8 mouse cellular contexts compared by ENCODE assay signal in genomic region chr7:131559986-131560696, GRCm38 (mm10). TPM values are rescaled to one million over a fixed set of nuclear protein-coding genes. Genes with fewer than 3 reads are reported as not detected.
A peak's percentile ranks its signal among the peaks of the same experiment; 100 is the strongest.
DNase-seq lines count a peak whose midpoint lies in the region; ATAC-seq and TF ChIP-seq lines count a peak whose summit lies in the region.

TSS of gene Bub3 (plus strand) at chr7:131560222.

- peak; percentile 96 for ATAC-seq in cerebellum, adult (ENCODE audit: insufficient number of reproducible peaks, low FRiP score, low TSS enrichment)
- ATAC-seq in forebrain, embryonic 13.5 days: peak; percentile 97
- peak; percentile 93 for ATAC-seq in liver, postnatal 0 days
- peak; percentile 94 for ATAC-seq in neural tube, embryonic 14.5 days (ENCODE audit: low read depth)

- no peaks in the 10 kb centered on the region for H3K9me3 ChIP-seq in ES-Bruce4 (replicated peaks; ENCODE audit: control insufficient read depth, insufficient read depth, low read length, poor library complexity, severe bottlenecking)
- no peaks in the 10 kb centered on the region for H3K9me3 ChIP-seq in forebrain, embryonic 13.5 days (replicated peaks)
- no peaks in the 10 kb centered on the region for H3K9me3 ChIP-seq in liver, postnatal 0 days (ENCODE audit: low read length)
- H3K9me3 ChIP-seq in neural tube, embryonic 14.5 days (ENCODE audit: control insufficient read depth, low read length): no peaks in the 10 kb centered on the region

- H3K4me3 ChIP-seq in ES-Bruce4 (ENCODE audit: low read depth, low read length): peak within 1 kb of the TSS; percentile 85
- H3K4me3 ChIP-seq in forebrain, embryonic 13.5 days: peak within 1 kb of the TSS; percentile 79
- H3K4me3 ChIP-seq in liver, postnatal 0 days (ENCODE audit: low read depth, low read length): peak within 1 kb of the TSS; percentile 82
- H3K4me3 ChIP-seq in neural tube, embryonic 14.5 days (ENCODE audit: low read depth, low read length): peak within 1 kb of the TSS; percentile 70

- H3K4me2 ChIP-seq in forebrain, embryonic 13.5 days: peak within 1 kb of the TSS; percentile 65
- H3K4me2 ChIP-seq in liver, postnatal 0 days (ENCODE audit: low read depth, low read length): peak within 1 kb of the TSS; percentile 72
- peak within 1 kb of the TSS; percentile 87 for H3K4me2 ChIP-seq in neural tube, embryonic 14.5 days (ENCODE audit: low read depth, low read length)

- peaks cover 30% of the 10 kb centered on the region for H3K36me3 ChIP-seq in ES-Bruce4 (ENCODE audit: control insufficient read depth, insufficient read depth, low read length, poor library complexity, severe bottlenecking)
- peaks cover 32% of the 10 kb centered on the region for H3K36me3 ChIP-seq in forebrain, embryonic 13.5 days (ENCODE audit: poor library complexity, severe bottlenecking)
- H3K36me3 ChIP-seq in liver, postnatal 0 days (replicated peaks; ENCODE audit: insufficient read depth, low read length): peaks cover 33% of the 10 kb centered on the region
- peaks cover 7% of the 10 kb centered on the region; the same call in 1 of the 2 replicates for H3K36me3 ChIP-seq in neural tube, embryonic 14.5 days (ENCODE audit: control insufficient read depth, insufficient read depth, low read length)

- intact Hi-C loops in heart, postnatal 10 days (cut with DNase I): loop anchor here (5.0 kb wide), 2 partner anchors 153 to 198 kb away; partner anchors contain the start of gene 2310057M21Rik

- WGBS in forebrain, embryonic 13.5 days: under 1% methylated on average over 49 of the region's 51 CpGs
- under 1% methylated on average over 47 of the region's 51 CpGs for WGBS in large intestine, adult 2 months
- WGBS in liver, postnatal 0 days (ENCODE audit: insufficient replicate concordance): 0% methylated on average over 47 of the region's 51 CpGs
- WGBS in neural tube, embryonic 14.5 days: under 1% methylated on average over 46 of the region's 51 CpGs

- H3K9ac ChIP-seq in ES-Bruce4 (ENCODE audit: low read depth, poor library complexity, severe bottlenecking): peak within 1 kb of the TSS; percentile 78
- H3K9ac ChIP-seq in forebrain, embryonic 13.5 days: peak within 1 kb of the TSS; percentile 87
- peak within 1 kb of the TSS; percentile 83 for H3K9ac ChIP-seq in liver, postnatal 0 days (replicated peaks)
- peak within 1 kb of the TSS; percentile 79 for H3K9ac ChIP-seq in neural tube, embryonic 14.5 days (replicated peaks; ENCODE audit: low read depth, low read length)

- TF ChIP-seq EP300 in ES-Bruce4 (IDR thresholded peaks at IDR 0.05; ENCODE audit: insufficient read depth, low read depth, low read length): no peak
- TF ChIP-seq EP300 in liver, postnatal 0 days (IDR thresholded peaks at IDR 0.05; ENCODE audit: low read depth): no peak

- TF ChIP-seq CTCF in ES-Bruce4 (IDR thresholded peaks at IDR 0.05; ENCODE audit: low read depth, low read length): no peak
- no peak for TF ChIP-seq CTCF in liver, postnatal 0 days (IDR thresholded peaks at IDR 0.05; ENCODE audit: low read depth)

- no peaks in the 10 kb centered on the region for H3K4me1 ChIP-seq in ES-Bruce4 (ENCODE audit: control insufficient read depth, insufficient read depth, low read length)
- peaks cover 43% of the 10 kb centered on the region for H3K4me1 ChIP-seq in forebrain, embryonic 13.5 days
- peaks cover 18% of the 10 kb centered on the region for H3K4me1 ChIP-seq in liver, postnatal 0 days (ENCODE audit: insufficient read depth)
- peaks cover 8% of the 10 kb centered on the region; the same call in 1 of the 2 replicates for H3K4me1 ChIP-seq in neural tube, embryonic 14.5 days (ENCODE audit: control insufficient read depth, insufficient read depth, low read length)

- peak; percentile 95 to 96 for DNase-seq in heart, postnatal 10 days
- peak; percentile 83 for DNase-seq in large intestine, adult 2 months (ENCODE audit: low read depth, low spot score)
- peak; percentile 91 for DNase-seq in liver, postnatal 0 days
- peak; percentile 87 for DNase-seq in testis, postnatal 10 days (ENCODE audit: low spot score)

- peak; percentile 66 for TF ChIP-seq POLR2A in ES-Bruce4 (IDR thresholded peaks at IDR 0.05; ENCODE audit: insufficient read depth, low read length)

- H3K27ac ChIP-seq in ES-Bruce4 (ENCODE audit: insufficient read depth, low read length): peak within 1 kb of the TSS; percentile 7; the same call in 1 of the 2 replicates
- H3K27ac ChIP-seq in forebrain, embryonic 13.5 days: peak within 1 kb of the TSS; percentile 83
- peak within 1 kb of the TSS; percentile 89 for H3K27ac ChIP-seq in liver, postnatal 0 days (ENCODE audit: low read depth)
- peak within 1 kb of the TSS; percentile 88 for H3K27ac ChIP-seq in neural tube, embryonic 14.5 days (ENCODE audit: low read depth, low read length)

- peaks cover 16% of the 10 kb centered on the region for H3K27me3 ChIP-seq in ES-Bruce4 (ENCODE audit: control insufficient read depth, insufficient read depth, low read length, poor library complexity, severe bottlenecking)
- peaks cover 45% of the 10 kb centered on the region for H3K27me3 ChIP-seq in forebrain, embryonic 13.5 days
- peaks cover 45% of the 10 kb centered on the region for H3K27me3 ChIP-seq in liver, postnatal 0 days (ENCODE audit: insufficient read depth, low read length)
- H3K27me3 ChIP-seq in neural tube, embryonic 14.5 days (ENCODE audit: control insufficient read depth, insufficient read depth, low read length): peaks cover 27% of the 10 kb centered on the region

RNA-seq across cellular contexts. Expression of gene Bub3, which starts in this region (rescaled TPM):
- polyA plus RNA-seq in ES-Bruce4 (2011; ENCODE audit: insufficient read depth, insufficient read length, low read depth, missing spikeins): 141 and 145 TPM in 2 replicates
- 240 and 247 TPM in 2 replicates for polyA plus RNA-seq in forebrain, embryonic 13.5 days (2015; fragmentation: Nextera tagmentation; extraction: Ambion mirVana)
- total RNA-seq in heart, postnatal 10 days (2021): 10 to 100 TPM; 45.9 to 48.4 TPM
- polyA plus RNA-seq in large intestine, adult 2 months (2012; rRNA removed): 71.8 and 75.6 TPM in 2 replicates
- polyA plus RNA-seq in liver, postnatal 0 days (2015; fragmentation: Nextera tagmentation; extraction: Ambion mirVana): 65.9 and 67.0 TPM in 2 replicates
- polyA plus RNA-seq in neural tube, embryonic 14.5 days (2014; fragmentation: Nextera tagmentation; extraction: Ambion mirVana): 139 and 143 TPM in 2 replicates

Comparison
In these comparisons a context has a peak if more than half of its experiments do, and no peak if none do; other contexts are left out.
1. Peak in every context shown above with its lines: DNase-seq, ATAC-seq, H3K4me3 ChIP-seq and H3K27ac ChIP-seq.
2. H3K27ac ChIP-seq: peak in every context shown above with its lines; median percentile 89 in liver, postnatal 0 days; 88 in neural tube, embryonic 14.5 days; 83 in forebrain, embryonic 13.5 days; 7 in ES-Bruce4.